Mouse (Mus musculus) liver, embryonic 15.5 days (tissue): ENCODE data around the gene Ulk1. TPM values are rescaled to one million over a fixed set of nuclear protein-coding genes. Genes with fewer than 3 reads are reported as not detected.

Source experiments
- ATAC-seq: fragments of 200-750 bp; cut with Nextera tagmentation; 2 replicates; pipeline ENCODE4 v1.8.0; 2017; ENCODE audit warnings: moderate number of reproducible peaks, mild to moderate bottlenecking, moderate library complexity; ENCODE audit not compliant: insufficient read depth
- H3K27ac ChIP-seq: fragments of 300-500 bp; sonication (generic); replicated peaks from 2 replicates; pipeline ENCODE4 v1.5.1; 2015; ENCODE audit warnings: mild to moderate bottlenecking, inconsistent platforms
- H3K27me3 ChIP-seq: fragments of 300-500 bp; sonication (generic); 2 replicates; pipeline ENCODE4 v1.6.1; 2015; ENCODE audit warnings: mild to moderate bottlenecking, inconsistent platforms
- H3K36me3 ChIP-seq: fragments of 300-500 bp; sonication (generic); replicated peaks from 2 replicates; pipeline ENCODE4 v1.6.1; 2015; ENCODE audit warnings: moderate library complexity, mild to moderate bottlenecking, inconsistent platforms
- H3K4me1 ChIP-seq: fragments of 300-500 bp; sonication (generic); replicated peaks from 2 replicates; pipeline ENCODE4 v1.6.1; 2015; ENCODE audit warnings: inconsistent platforms
- H3K4me2 ChIP-seq: fragments of 300-500 bp; sonication (generic); 2 replicates; pipeline ENCODE4 v1.6.1; 2015; ENCODE audit warnings: moderate library complexity, mild to moderate bottlenecking, inconsistent platforms
- H3K4me3 ChIP-seq: fragments of 300-500 bp; sonication (generic); replicated peaks from 2 replicates; pipeline ENCODE4 v1.5.1; 2015; ENCODE audit warnings: mild to moderate bottlenecking, inconsistent platforms
- H3K9ac ChIP-seq: fragments of 300-500 bp; sonication (generic); 2 replicates; pipeline ENCODE4 v1.6.1; 2015; ENCODE audit warnings: moderate library complexity, mild to moderate bottlenecking, inconsistent platforms
- H3K9me3 ChIP-seq: fragments of 300-500 bp; sonication (generic); replicated peaks from 2 replicates; pipeline ENCODE4 v1.6.1; 2016; ENCODE audit warnings: inconsistent platforms
- WGBS: fragments of 180-500 bp; shearing (Covaris S2); methylation state at CpG from one replicate; pipeline ENCODE4 v1.1.7; 2015; ENCODE audit warnings: mixed read lengths; ENCODE audit not compliant: insufficient replicate concordance; 5-methylcytosine and 5-hydroxymethylcytosine counted together
- polyA plus RNA-seq: library from polyadenylated mRNA; unstranded; fragments of >200 nt; fragmentation: Nextera tagmentation; extraction: Ambion mirVana; gene quantifications from 2 replicates; pipeline ENCODE4 v1.2.1, GENCODE M21; 2015

Ulk1 gene
- polyA plus RNA-seq, 1 experiment from 2014 or later = 11.6 TPM

DNA sequence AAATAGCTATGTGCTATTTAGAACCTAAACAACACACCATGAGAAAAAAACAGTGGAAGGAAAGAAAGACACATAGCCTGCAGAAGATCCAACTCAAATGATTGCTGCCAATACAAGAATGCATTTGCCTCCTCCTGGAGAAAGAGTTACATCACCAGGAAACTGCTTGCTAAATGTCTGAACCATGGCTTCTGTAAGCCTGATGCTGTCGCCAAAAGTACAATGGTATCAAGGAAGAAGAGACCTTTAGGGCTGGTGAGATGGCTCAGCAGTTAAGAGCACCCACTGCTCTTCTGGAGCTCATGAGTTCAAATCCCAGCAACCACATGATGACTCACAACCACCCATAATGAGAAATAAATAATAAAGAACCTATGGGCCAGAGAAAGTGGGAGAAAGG, 64.9 kb downstream of the Ulk1 start:
- H3K9ac ChIP-seq = no peak overlapping the region
- H3K27ac ChIP-seq = no peak overlapping the region
- WGBS = 53% methylated on average over 1 of the region's 1 CpGs
- H3K4me2 ChIP-seq = no peak overlapping the region
- H3K4me3 ChIP-seq = no peak overlapping the region
- no peaks in the 10 kb centered on the region for H3K27me3 ChIP-seq
- no peaks in the 10 kb centered on the region for H3K9me3 ChIP-seq
- peaks cover 37% of the 10 kb centered on the region for H3K36me3 ChIP-seq
- ATAC-seq = no peak
- no peaks in the 10 kb centered on the region for H3K4me1 ChIP-seq

DNA sequence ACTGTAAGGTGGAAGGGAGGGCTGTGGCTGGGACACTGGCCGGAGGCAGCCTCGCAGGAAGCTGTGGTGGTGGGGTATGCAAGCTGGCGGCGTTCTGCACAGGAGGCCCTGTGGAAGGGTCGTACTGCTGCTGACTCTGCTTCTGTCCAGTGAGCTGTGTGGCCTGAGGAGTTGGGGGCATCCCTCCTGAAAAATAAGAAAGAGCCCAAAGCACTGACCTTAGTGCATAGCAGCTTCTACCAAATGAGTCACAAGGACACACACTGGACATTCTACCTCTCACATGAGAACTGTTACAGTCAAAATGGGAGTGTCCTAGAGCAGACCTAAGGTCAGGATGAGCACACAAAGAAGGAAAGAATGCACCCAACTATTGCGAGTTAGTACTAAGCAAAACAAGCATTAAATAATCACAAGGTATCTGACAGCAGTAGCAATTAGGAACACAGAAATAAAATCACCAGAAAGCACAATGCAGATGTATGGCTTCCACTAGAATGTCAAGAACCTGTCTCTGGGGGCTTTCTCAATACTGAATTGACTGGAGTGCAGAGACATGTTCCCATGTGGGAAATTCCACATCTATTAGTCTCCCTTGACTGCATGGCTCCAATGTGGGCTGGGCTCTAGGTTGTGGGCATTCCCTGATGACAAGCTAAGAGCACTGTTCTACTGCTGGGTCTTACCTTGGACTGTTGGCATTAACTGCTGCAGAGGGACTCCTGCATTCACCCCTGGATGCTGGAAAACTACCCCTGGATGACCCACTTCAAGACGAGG, 70.2 kb downstream of the Ulk1 start:
- H3K36me3 ChIP-seq = peaks cover 69% of the 10 kb centered on the region
- no peak overlapping the region for H3K4me2 ChIP-seq
- no peak for ATAC-seq
- WGBS = 65% methylated on average over 7 of the region's 7 CpGs
- H3K27ac ChIP-seq = no peak overlapping the region
- no peaks in the 10 kb centered on the region for H3K9me3 ChIP-seq
- H3K4me1 ChIP-seq = no peaks in the 10 kb centered on the region
- no peak overlapping the region for H3K9ac ChIP-seq
- H3K4me3 ChIP-seq = no peak overlapping the region
- H3K27me3 ChIP-seq = no peaks in the 10 kb centered on the region

DNA sequence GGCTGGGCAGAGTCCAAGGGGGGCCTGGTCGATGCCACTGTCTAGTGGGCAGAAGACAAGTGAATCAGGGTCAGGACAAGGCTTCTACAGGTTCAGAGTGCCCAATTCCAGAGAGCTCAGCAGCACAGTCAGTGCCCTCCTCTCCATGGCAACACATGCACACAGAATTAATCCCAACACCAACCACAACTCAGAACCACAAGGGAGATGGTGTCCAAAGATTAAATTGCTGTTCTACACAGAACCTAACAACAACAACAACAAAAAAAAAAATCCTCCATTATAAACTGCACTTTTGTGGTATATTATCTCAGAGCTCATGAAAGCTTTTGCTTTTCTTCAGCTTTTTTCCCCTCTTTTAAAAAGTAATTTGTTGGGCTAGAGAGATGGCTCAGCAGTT, 74.3 kb downstream of the Ulk1 start:
- peaks cover 92% of the 10 kb centered on the region for H3K36me3 ChIP-seq

More for the DNA sequence above, 74.3 kb downstream of the Ulk1 start:
- no peaks in the 10 kb centered on the region for H3K4me1 ChIP-seq
- no peak overlapping the region for H3K4me2 ChIP-seq
- H3K9ac ChIP-seq = no peak overlapping the region
- no peaks in the 10 kb centered on the region for H3K27me3 ChIP-seq
- ATAC-seq = no peak
- WGBS = 75% methylated on average over 1 of the region's 1 CpGs
- no peak overlapping the region for H3K27ac ChIP-seq
- no peaks in the 10 kb centered on the region for H3K9me3 ChIP-seq
- H3K4me3 ChIP-seq = no peak overlapping the region

Other genes with a start within 250 kb of the Ulk1 start
- gene Noc4l, start 156.7 kb downstream of the Ulk1 start, polyA plus RNA-seq = 41.1 and 43.2 TPM in 2 replicates
- gene Ddx51, start 156.6 kb downstream of the Ulk1 start, polyA plus RNA-seq = 11.1 and 11.3 TPM in 2 replicates
- gene Ep400, start 39.4 kb downstream of the Ulk1 start, polyA plus RNA-seq = 20.0 and 21.3 TPM in 2 replicates
- 28.9 and 33.2 TPM in 2 replicates for gene Pus1, start 29.4 kb downstream of the Ulk1 start, polyA plus RNA-seq
- 51.9 and 60.4 TPM in 2 replicates for gene Hscb, start 29.7 kb upstream of the Ulk1 start, polyA plus RNA-seq
- gene Chek2, start 29.9 kb upstream of the Ulk1 start, polyA plus RNA-seq = 36.6 and 37.2 TPM in 2 replicates
- 1.1 and 1.5 TPM in 2 replicates for gene Ttc28, start 69.7 kb upstream of the Ulk1 start, polyA plus RNA-seq